Mouse (Mus musculus) C2C12 (cell line): ENCODE results near the gene Rassf1. TPM values are rescaled to one million over a fixed set of nuclear protein-coding genes. Genes with fewer than 3 reads are reported as not detected.

Experiments
- H3K27me3 ChIP-seq: one replicate; pipeline ENCODE4 v1.6.1; 2011; ENCODE audit not compliant: control insufficient read depth, insufficient read depth, insufficient read length
- H3K36me3 ChIP-seq: one replicate; pipeline ENCODE4 v1.6.1; 2011; ENCODE audit not compliant: control insufficient read depth, insufficient read depth
- H3K4me3 ChIP-seq: one replicate; pipeline ENCODE4 v1.5.1; 2011; ENCODE audit warnings: mild to moderate bottlenecking, control low read depth; ENCODE audit not compliant: poor library complexity, insufficient read depth, severe bottlenecking
- H3K79me2 ChIP-seq: one replicate; pipeline ENCODE4 v1.6.1; 2011; ENCODE audit not compliant: control insufficient read depth, insufficient read depth
- H3K79me3 ChIP-seq: one replicate; pipeline ENCODE4 v1.6.1; 2011; ENCODE audit warnings: low read depth, control low read depth
- H3ac ChIP-seq: one replicate; pipeline ENCODE3; 2011; ENCODE audit warnings: low read depth; ENCODE audit not compliant: control insufficient read depth, insufficient read length
- CEBPB ChIP-seq: IDR thresholded peaks from one replicate; pipeline ENCODE4 v1.6.1; 2011; ENCODE audit warnings: low read depth, mild to moderate bottlenecking, control low read depth, moderate library complexity
- CTCF ChIP-seq: IDR thresholded peaks from one replicate; pipeline ENCODE4 v1.5.1; 2011; ENCODE audit not compliant: control insufficient read depth, insufficient read depth, insufficient read length
- FOSL1 ChIP-seq: IDR thresholded peaks from one replicate; pipeline ENCODE4 v1.8.0; 2011; ENCODE audit warnings: mild to moderate bottlenecking, low read length; ENCODE audit not compliant: poor library complexity, insufficient read depth, severe bottlenecking
- MAX ChIP-seq: IDR thresholded peaks from one replicate; pipeline ENCODE4 v1.6.1; 2011; ENCODE audit warnings: mild to moderate bottlenecking, control low read depth
- MYOD1 ChIP-seq: IDR thresholded peaks from one replicate; pipeline ENCODE4 v1.6.1; 2011; ENCODE audit warnings: low read depth; ENCODE audit not compliant: control insufficient read depth, insufficient read length
- MYOG ChIP-seq: IDR thresholded peaks from one replicate; pipeline ENCODE4 v1.6.1; 2011; ENCODE audit not compliant: control insufficient read depth, insufficient read length; ENCODE audit errors: extremely low read depth
- USF1 ChIP-seq: IDR thresholded peaks from one replicate; pipeline ENCODE4 v1.6.1; 2011; ENCODE audit warnings: low read depth, mild to moderate bottlenecking, control low read depth, moderate library complexity
- polyA plus RNA-seq: library from polyadenylated mRNA; unstranded; fragments of >200 nt; fragmentation: generic; extraction: Trizol; gene quantifications from one replicate; pipeline ENCODE4 v1.2.1, GENCODE M21; 2012; ENCODE audit warnings: missing spikeins

The Rassf1 gene
- polyA plus RNA-seq, 1 experiment, result 89.7 TPM

DNA sequence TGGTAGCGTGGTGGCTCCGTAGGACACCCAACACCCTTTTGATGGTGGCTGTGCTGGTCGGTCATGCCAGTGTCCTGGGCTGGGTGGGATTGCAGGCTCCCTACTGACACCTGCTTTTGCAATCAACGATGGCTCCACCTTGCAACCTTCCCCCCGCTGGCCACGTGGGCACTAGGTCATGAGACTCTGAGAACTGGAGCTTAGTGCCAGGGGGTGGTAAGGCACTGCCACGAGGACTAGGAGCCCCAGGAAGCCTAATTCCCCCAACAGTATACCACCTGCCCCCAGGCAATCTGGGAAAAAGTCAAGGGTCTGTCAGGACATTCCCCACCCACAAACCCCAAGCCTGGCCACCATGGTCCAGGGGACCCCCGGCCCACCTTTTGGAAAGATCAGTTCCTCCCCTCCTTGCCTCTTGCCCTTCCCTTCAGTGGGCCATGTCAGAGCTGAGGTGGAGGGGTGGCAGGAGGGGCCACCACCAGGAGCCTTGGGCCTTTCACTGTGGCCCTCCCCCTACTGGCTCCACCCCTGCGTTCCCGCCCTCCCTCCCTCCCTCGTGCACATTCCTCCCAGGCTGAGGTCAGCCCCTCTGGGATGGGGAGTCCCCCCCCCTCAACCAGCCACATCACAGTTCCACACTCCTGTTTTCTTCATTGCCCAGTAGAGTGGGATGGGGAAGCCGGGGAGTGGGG is 57.5 kb downstream of the Rassf1 start, which contains the start of gene Sema3b:
Gene Sema3b, minus strand, starts transcription at position 489 of the 692 bp plus-strand sequence.
- no peak within 1 kb of the TSS for H3ac ChIP-seq
- no peaks in the 10 kb centered on the region for H3K79me2 ChIP-seq
- TF ChIP-seq MYOD1, result no peak
- TF ChIP-seq CTCF, result no peak
- no peak for TF ChIP-seq MYOG
- no peak for TF ChIP-seq MAX
- no peak for TF ChIP-seq FOSL1
- TF ChIP-seq CEBPB, result no peak
- no peak for TF ChIP-seq USF1
- H3K79me3 ChIP-seq, result no peaks in the 10 kb centered on the region
- H3K27me3 ChIP-seq, result no peaks in the 10 kb centered on the region
- H3K36me3 ChIP-seq, result peaks cover 4% of the 10 kb centered on the region
- no peak within 1 kb of the TSS for H3K4me3 ChIP-seq

DNA sequence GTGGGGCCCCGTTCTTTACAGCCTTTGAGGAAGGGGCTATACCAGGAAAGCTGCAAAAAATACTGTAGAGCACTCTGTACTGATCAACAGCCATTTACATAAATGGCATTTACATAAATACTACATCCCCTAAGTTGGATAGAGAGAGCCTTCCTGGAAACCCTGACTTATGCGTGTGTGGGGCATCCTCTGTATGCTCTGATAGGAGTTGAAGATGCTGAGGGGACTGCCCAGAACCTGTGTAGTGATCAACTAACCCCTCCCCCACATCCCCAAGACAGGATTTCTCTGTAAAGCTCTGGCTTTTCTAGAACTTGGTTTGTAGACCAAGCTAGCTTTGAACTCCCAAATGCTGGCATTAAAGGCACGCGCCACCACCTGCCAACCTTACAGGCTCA is 58.1 kb downstream of the Rassf1 start:
- no peak overlapping the region for H3K4me3 ChIP-seq
- no peaks in the 10 kb centered on the region for H3K79me2 ChIP-seq
- no peak overlapping the region for H3ac ChIP-seq
- peaks cover 8% of the 10 kb centered on the region for H3K36me3 ChIP-seq
- H3K27me3 ChIP-seq, result no peaks in the 10 kb centered on the region
- TF ChIP-seq FOSL1, result no peak
- no peak for TF ChIP-seq MYOD1
- no peak for TF ChIP-seq MAX
- no peak for TF ChIP-seq CEBPB
- no peak for TF ChIP-seq USF1
- no peak for TF ChIP-seq MYOG
- no peak for TF ChIP-seq CTCF
- no peaks in the 10 kb centered on the region for H3K79me3 ChIP-seq

DNA sequence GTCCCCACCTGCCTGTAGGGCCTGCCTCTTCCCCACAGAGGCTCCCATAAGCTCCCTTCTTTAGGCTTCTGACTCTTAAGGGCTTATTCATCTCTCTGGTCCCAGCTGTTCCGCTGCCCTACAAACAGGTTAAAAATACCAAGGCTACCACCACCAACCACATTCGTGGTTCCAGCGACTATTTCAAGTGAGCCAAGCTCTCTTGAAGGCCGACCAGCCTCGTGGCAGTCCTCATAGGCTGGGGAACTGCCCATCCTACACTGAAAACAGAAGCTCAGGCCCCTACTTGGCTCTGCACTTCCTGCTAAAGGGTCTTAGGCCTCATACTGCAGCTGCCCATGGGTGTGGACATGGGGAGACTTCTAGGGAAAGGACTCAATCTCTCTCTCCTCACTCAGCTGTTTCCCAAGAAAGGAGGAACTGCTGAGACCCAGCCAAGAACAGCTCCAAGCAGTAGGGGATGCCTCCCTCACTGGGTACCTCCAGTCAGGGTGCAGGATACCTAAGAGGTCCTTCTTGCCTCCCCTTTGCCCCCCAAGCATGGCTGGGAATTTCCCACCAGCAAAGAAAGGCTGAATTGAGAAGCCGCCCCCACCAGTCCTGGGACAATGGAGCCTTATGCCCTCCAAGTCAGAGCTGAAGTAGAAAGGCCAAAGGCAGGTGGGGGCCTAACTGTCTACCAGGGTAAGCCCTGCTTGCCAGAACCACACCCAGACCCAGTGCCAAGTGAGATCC is 60.3 kb downstream of the Rassf1 start:
- TF ChIP-seq MYOG, result no peak
- no peak for TF ChIP-seq MYOD1
- TF ChIP-seq CEBPB, result no peak
- TF ChIP-seq MAX, result no peak
- no peak for TF ChIP-seq USF1
- no peak for TF ChIP-seq CTCF
- TF ChIP-seq FOSL1, result no peak
- Histone ChIP-seq H3ac (no peak overlapping the region), H3K36me3 (peaks cover 29% of the 10 kb centered on the region), H3K79me3 (no peaks in the 10 kb centered on the region), H3K27me3 (no peaks in the 10 kb centered on the region), H3K4me3 (no peak overlapping the region), H3K79me2 (no peaks in the 10 kb centered on the region)

Other genes with a start within 250 kb of the Rassf1 start
- 14.1 TPM for gene Hemk1, start 213.2 kb upstream of the Rassf1 start, polyA plus RNA-seq
- 0.04 TPM for gene 6430571L13Rik, start 211.0 kb upstream of the Rassf1 start, polyA plus RNA-seq
- gene Cacna2d2, start 151.9 kb upstream of the Rassf1 start, polyA plus RNA-seq, result 0.01 TPM
- 33.4 TPM for gene Tmem115, start 17.6 kb upstream of the Rassf1 start, polyA plus RNA-seq
- gene Cyb561d2, start 9.4 kb upstream of the Rassf1 start, polyA plus RNA-seq, result 23.7 TPM
- gene Nprl2, start 9.3 kb upstream of the Rassf1 start, polyA plus RNA-seq, result 12.8 TPM
- gene Zmynd10, start 4.3 kb upstream of the Rassf1 start, polyA plus RNA-seq, result 0.43 TPM
- 15.9 TPM for gene Tusc2, start 11.7 kb downstream of the Rassf1 start, polyA plus RNA-seq
- 59.7 TPM for gene Hyal2, start 16.4 kb downstream of the Rassf1 start, polyA plus RNA-seq
- gene Hyal1, start 25.4 kb downstream of the Rassf1 start, polyA plus RNA-seq, result 1.2 TPM
- gene Naa80, start 27.3 kb downstream of the Rassf1 start, polyA plus RNA-seq, result 8.2 TPM
- gene Hyal3, start 29.3 kb downstream of the Rassf1 start, polyA plus RNA-seq, result 0.28 TPM
- 71.7 TPM for gene Ifrd2, start 36.1 kb downstream of the Rassf1 start, polyA plus RNA-seq
- gene Sema3b, start 57.7 kb downstream of the Rassf1 start, polyA plus RNA-seq, result 13.7 TPM
- gene Gnai2, start 83.8 kb downstream of the Rassf1 start, polyA plus RNA-seq, result 449 TPM
- 0.01 TPM for gene Slc38a3, start 118.0 kb downstream of the Rassf1 start, polyA plus RNA-seq
- gene Gnat1, start 128.2 kb downstream of the Rassf1 start, polyA plus RNA-seq, result 0.01 TPM
- 0.36 TPM for gene Sema3f, start 158.9 kb downstream of the Rassf1 start, polyA plus RNA-seq
- 29.8 TPM for gene Rbm5, start 219.4 kb downstream of the Rassf1 start, polyA plus RNA-seq